Mouse (Mus musculus): ENCODE data around the gene Hp. TPM values are rescaled to one million over a fixed set of nuclear protein-coding genes. Genes with fewer than 3 reads are reported as not detected.

Hp gene
- polyA plus RNA-seq, 1 experiment from 2014 or later, result 0.97 TPM

- ATAC-seq (replicated peaks; ENCODE audit: insufficient number of reproducible peaks, low FRiP score, low TSS enrichment, low read depth) (no peak), DNase-seq (ENCODE audit: low spot score) (no peak)
- Histone ChIP-seq H3K27ac (replicated peaks; ENCODE audit: low read depth, low read length) (no peak overlapping the region), H3K36me3 (replicated peaks; ENCODE audit: control insufficient read depth, insufficient read depth, low read depth, low read length) (peaks cover 3% of the 10 kb centered on the region), H3K9ac (replicated peaks; ENCODE audit: low read length) (no peak overlapping the region), H3K4me3 (ENCODE audit: low read depth, low read length) (no peak overlapping the region), H3K4me2 (ENCODE audit: low read depth, low read length) (no peak overlapping the region), H3K27me3 (ENCODE audit: control insufficient read depth, insufficient read depth, low read length) (no peaks in the 10 kb centered on the region), H3K9me3 (replicated peaks; ENCODE audit: control insufficient read depth, low read length) (no peaks in the 10 kb centered on the region), H3K4me1 (ENCODE audit: control insufficient read depth, insufficient read depth, low read length) (no peaks in the 10 kb centered on the region)
- WGBS, result 51% methylated on average over 3 of the region's 3 CpGs
These were observed 34.9 kb downstream of the Hp start for GRCm38 (mm10) chr8:109544049-109544448.

- 83% methylated on average over 8 of the region's 8 CpGs for WGBS
- Histone ChIP-seq H3K9ac (replicated peaks; ENCODE audit: low read length) (no peak overlapping the region), H3K36me3 (replicated peaks; ENCODE audit: control insufficient read depth, insufficient read depth, low read depth, low read length) (peaks cover 3% of the 10 kb centered on the region; the same call in 1 of the 2 replicates), H3K27ac (replicated peaks; ENCODE audit: low read depth, low read length) (no peak overlapping the region), H3K9me3 (replicated peaks; ENCODE audit: control insufficient read depth, low read length) (no peaks in the 10 kb centered on the region), H3K4me3 (ENCODE audit: low read depth, low read length) (no peak overlapping the region), H3K4me2 (ENCODE audit: low read depth, low read length) (no peak overlapping the region), H3K27me3 (ENCODE audit: control insufficient read depth, insufficient read depth, low read length) (no peaks in the 10 kb centered on the region), H3K4me1 (ENCODE audit: control insufficient read depth, insufficient read depth, low read length) (no peaks in the 10 kb centered on the region)
- no peak for ATAC-seq (replicated peaks; ENCODE audit: insufficient number of reproducible peaks, low FRiP score, low TSS enrichment, low read depth)
- DNase-seq (ENCODE audit: low spot score), result no peak
These were observed 36.0 kb downstream of the Hp start for GRCm38 (mm10) chr8:109542748-109543519.

GRCm38 (mm10) chr8:109542165-109542564, 36.8 kb downstream of the Hp start:
- no peaks in the 10 kb centered on the region for H3K4me1 ChIP-seq (ENCODE audit: control insufficient read depth, insufficient read depth, low read length)
- no peak overlapping the region for H3K9ac ChIP-seq (replicated peaks; ENCODE audit: low read length)
- no peak overlapping the region for H3K4me3 ChIP-seq (ENCODE audit: low read depth, low read length)
- DNase-seq (ENCODE audit: low spot score) (no peak), ATAC-seq (replicated peaks; ENCODE audit: insufficient number of reproducible peaks, low FRiP score, low TSS enrichment, low read depth) (no peak)
- H3K36me3 ChIP-seq (replicated peaks; ENCODE audit: control insufficient read depth, insufficient read depth, low read depth, low read length), result no peaks in the 10 kb centered on the region; the same call in 1 of the 2 replicates
- H3K27ac ChIP-seq (replicated peaks; ENCODE audit: low read depth, low read length), result no peak overlapping the region
- no peaks in the 10 kb centered on the region for H3K9me3 ChIP-seq (replicated peaks; ENCODE audit: control insufficient read depth, low read length)
- no peak overlapping the region for H3K4me2 ChIP-seq (ENCODE audit: low read depth, low read length)
- WGBS, result 72% methylated on average over 5 of the region's 5 CpGs
- H3K27me3 ChIP-seq (ENCODE audit: control insufficient read depth, insufficient read depth, low read length), result no peaks in the 10 kb centered on the region

GRCm38 (mm10) chr8:109536703-109537102, 42.3 kb downstream of the Hp start:
- DNase-seq (ENCODE audit: low spot score) (peak; percentile 86), ATAC-seq (replicated peaks; ENCODE audit: insufficient number of reproducible peaks, low FRiP score, low TSS enrichment, low read depth) (peak; percentile 84)
- peak overlapping the region; percentile 22 for H3K9ac ChIP-seq (replicated peaks; ENCODE audit: low read length)
- H3K27ac ChIP-seq (replicated peaks; ENCODE audit: low read depth, low read length), result no peak overlapping the region
- H3K4me2 ChIP-seq (ENCODE audit: low read depth, low read length), result peak overlapping the region; percentile 19
- H3K4me3 ChIP-seq (ENCODE audit: low read depth, low read length), result no peak overlapping the region
- no peaks in the 10 kb centered on the region for H3K36me3 ChIP-seq (replicated peaks; ENCODE audit: control insufficient read depth, insufficient read depth, low read depth, low read length)
- no peaks in the 10 kb centered on the region for H3K4me1 ChIP-seq (ENCODE audit: control insufficient read depth, insufficient read depth, low read length)
- 11% methylated on average over 4 of the region's 5 CpGs for WGBS
- no peaks in the 10 kb centered on the region for H3K27me3 ChIP-seq (ENCODE audit: control insufficient read depth, insufficient read depth, low read length)
- no peaks in the 10 kb centered on the region for H3K9me3 ChIP-seq (replicated peaks; ENCODE audit: control insufficient read depth, low read length)

- Histone ChIP-seq H3K4me2 (ENCODE audit: low read depth, low read length) (no peak overlapping the region), H3K4me1 (ENCODE audit: control insufficient read depth, insufficient read depth, low read length) (no peaks in the 10 kb centered on the region), H3K27me3 (ENCODE audit: control insufficient read depth, insufficient read depth, low read length) (no peaks in the 10 kb centered on the region), H3K27ac (replicated peaks; ENCODE audit: low read depth, low read length) (no peak overlapping the region), H3K9ac (replicated peaks; ENCODE audit: low read length) (no peak overlapping the region), H3K9me3 (replicated peaks; ENCODE audit: control insufficient read depth, low read length) (no peaks in the 10 kb centered on the region), H3K36me3 (replicated peaks; ENCODE audit: control insufficient read depth, insufficient read depth, low read depth, low read length) (no peaks in the 10 kb centered on the region), H3K4me3 (ENCODE audit: low read depth, low read length) (no peak overlapping the region)
- 84% methylated on average over 19 of the region's 19 CpGs for WGBS
- DNase-seq (ENCODE audit: low spot score) (peak; percentile 65), ATAC-seq (replicated peaks; ENCODE audit: insufficient number of reproducible peaks, low FRiP score, low TSS enrichment, low read depth) (no peak)
These were observed 43.6 kb downstream of the Hp start for GRCm38 (mm10) chr8:109535140-109535990.

Other genes starting within 250 kb of the Hp start
- 0.17 and 0.64 TPM in 2 replicates for gene Pmfbp1, start 85.1 kb downstream of the Hp start, polyA plus RNA-seq (2014; fragmentation: Nextera tagmentation; extraction: Ambion mirVana)
- gene Dhx38, start 13.3 kb downstream of the Hp start, polyA plus RNA-seq (2014; fragmentation: Nextera tagmentation; extraction: Ambion mirVana), result 19.6 and 20.4 TPM in 2 replicates
- gene Txnl4b, start 13.3 kb downstream of the Hp start, polyA plus RNA-seq (2014; fragmentation: Nextera tagmentation; extraction: Ambion mirVana), result 28.2 and 28.9 TPM in 2 replicates
- gene Dhodh, start 29.5 kb upstream of the Hp start, polyA plus RNA-seq (2014; fragmentation: Nextera tagmentation; extraction: Ambion mirVana), result 41.5 and 44.6 TPM in 2 replicates
- gene Pkd1l3, start 35.3 kb upstream of the Hp start, polyA plus RNA-seq (2014; fragmentation: Nextera tagmentation; extraction: Ambion mirVana), result 0.13 and 0.18 TPM in 2 replicates
- gene Ist1, start 114.1 kb upstream of the Hp start, polyA plus RNA-seq (2014; fragmentation: Nextera tagmentation; extraction: Ambion mirVana), result 180 and 186 TPM in 2 replicates
- 46.3 and 47.1 TPM in 2 replicates for gene Zfp821, start 126.4 kb upstream of the Hp start, polyA plus RNA-seq (2014; fragmentation: Nextera tagmentation; extraction: Ambion mirVana)
- gene Atxn1l, start 158.6 kb upstream of the Hp start, polyA plus RNA-seq (2014; fragmentation: Nextera tagmentation; extraction: Ambion mirVana), result 6.0 and 6.5 TPM in 2 replicates
- gene Ap1g1, start 199.4 kb upstream of the Hp start, polyA plus RNA-seq (2014; fragmentation: Nextera tagmentation; extraction: Ambion mirVana), result 37.7 and 42.5 TPM in 2 replicates